Mouse (Mus musculus): Measurements from ENCODE around the gene Cyp2j9. TPM values are rescaled to one million over a fixed set of nuclear protein-coding genes. Genes with fewer than 3 reads are reported as not detected.
"Not testable (repeated sequence)": the region's sequence is repeated elsewhere in the genome, so short reads cannot be mapped to it uniquely, and the experiment has no call there.

The Cyp2j9 gene
- 0.68 and 0.86 TPM in 2 replicates for polyA plus RNA-seq (2014; fragmentation: Nextera tagmentation; extraction: Ambion mirVana)

DNA sequence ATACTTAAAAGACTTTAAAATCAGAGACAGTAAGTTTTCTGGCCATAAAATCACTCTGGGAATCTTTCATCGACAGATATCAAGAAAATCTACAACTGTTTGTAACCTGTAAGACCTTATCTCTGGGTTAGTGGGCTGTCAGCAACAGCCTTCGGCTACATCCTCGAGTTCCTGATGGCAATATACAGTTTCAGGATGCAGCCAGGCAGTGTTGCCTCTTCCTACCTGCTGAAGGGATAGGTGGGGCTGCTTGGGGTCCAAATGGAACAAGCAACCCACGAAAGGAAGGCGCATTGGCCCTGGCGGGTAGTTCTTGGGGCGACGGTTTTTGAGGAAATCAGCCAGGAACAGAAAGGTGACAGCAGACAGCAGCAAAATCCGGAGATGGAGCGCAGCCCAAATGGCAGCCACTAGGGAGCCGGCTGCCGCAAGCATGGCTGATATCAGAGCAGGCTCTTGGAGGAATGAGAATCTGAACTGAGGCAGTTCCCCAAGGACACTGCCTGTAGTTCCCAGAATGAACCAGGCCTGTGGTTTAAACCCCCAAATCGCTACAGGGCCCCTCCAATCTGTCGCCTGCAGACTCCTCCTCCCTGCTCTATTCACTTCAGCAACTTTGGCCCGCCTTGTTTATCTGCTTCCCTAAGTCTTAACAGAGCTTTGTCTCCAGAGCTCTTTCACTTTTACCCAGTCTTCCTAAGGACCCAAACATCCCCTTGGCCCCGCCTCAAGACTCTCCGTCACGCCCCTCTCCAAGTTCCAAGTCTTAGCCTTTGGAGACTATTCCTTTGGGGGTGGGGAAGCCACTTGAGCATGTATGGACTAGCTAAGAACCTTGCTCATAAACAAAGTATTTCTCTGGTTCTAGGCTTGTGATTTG is at the start of gene Cyp2j9:
Gene Cyp2j9 (minus strand): TSS at position 668 of the 880 bp plus-strand sequence.
- 12% methylated on average over 18 of the region's 18 CpGs for WGBS
- H3K4me1 ChIP-seq (replicated peaks; ENCODE audit: control insufficient read depth, insufficient read depth, low read length), result no peaks in the 10 kb centered on the region
- ATAC-seq (ENCODE audit: low FRiP score) (peak; percentile 79), DNase-seq (ENCODE audit: low spot score) (peak; percentile 58)
- no peaks in the 10 kb centered on the region for H3K36me3 ChIP-seq (ENCODE audit: control insufficient read depth, insufficient read depth, low read length)
- no peaks in the 10 kb centered on the region for H3K27me3 ChIP-seq (ENCODE audit: control insufficient read depth, insufficient read depth, low read length)
- H3K27ac ChIP-seq (ENCODE audit: low read depth, low read length), result no peak within 1 kb of the TSS
- H3K4me3 ChIP-seq (ENCODE audit: low read depth, low read length), result 0 out of 2 replicates have a peak within 1 kb of the TSS, but pooled peaks have one; percentile 10
- 0 out of 2 replicates have a peak within 1 kb of the TSS, but pooled peaks have one; percentile 8 for H3K9ac ChIP-seq (ENCODE audit: low read depth, low read length)
- H3K4me2 ChIP-seq (replicated peaks; ENCODE audit: low read depth, low read length), result peak within 1 kb of the TSS; percentile 40
- no peaks in the 10 kb centered on the region for H3K9me3 ChIP-seq (ENCODE audit: control insufficient read depth, low read length)

DNA sequence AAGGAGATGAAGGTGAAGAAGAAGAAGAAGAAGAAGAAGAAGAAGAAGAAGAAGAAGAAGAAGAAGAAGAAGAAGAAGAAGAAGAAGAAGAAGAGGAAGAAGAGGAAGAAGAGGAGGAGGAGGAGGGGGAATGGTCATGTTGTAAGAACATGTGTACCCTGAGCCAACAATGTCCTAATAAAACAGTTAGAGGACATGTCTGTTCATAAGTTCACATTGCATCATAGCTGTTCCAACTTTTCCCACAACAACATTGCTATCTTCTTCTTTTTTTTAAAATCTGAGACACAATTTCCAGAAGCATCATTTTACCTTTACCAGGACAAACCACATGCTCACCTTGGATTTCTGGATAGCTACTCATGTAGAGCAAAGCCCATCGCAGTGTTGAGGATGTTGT is 44.1 kb upstream of the Cyp2j9 start:
- ATAC-seq (ENCODE audit: low FRiP score) (no peak), DNase-seq (ENCODE audit: low spot score) (no peak)
- Histone ChIP-seq H3K27me3 (ENCODE audit: control insufficient read depth, insufficient read depth, low read length) (no peaks in the 10 kb centered on the region), H3K4me2 (replicated peaks; ENCODE audit: low read depth, low read length) (no peak overlapping the region), H3K9me3 (ENCODE audit: control insufficient read depth, low read length) (no peaks in the 10 kb centered on the region), H3K9ac (ENCODE audit: low read depth, low read length) (no peak overlapping the region), H3K4me1 (replicated peaks; ENCODE audit: control insufficient read depth, insufficient read depth, low read length) (no peaks in the 10 kb centered on the region), H3K27ac (ENCODE audit: low read depth, low read length) (no peak overlapping the region), H3K4me3 (ENCODE audit: low read depth, low read length) (no peak overlapping the region), H3K36me3 (ENCODE audit: control insufficient read depth, insufficient read depth, low read length) (no peaks in the 10 kb centered on the region)
- 83% methylated on average over 1 of the region's 1 CpGs for WGBS

DNA sequence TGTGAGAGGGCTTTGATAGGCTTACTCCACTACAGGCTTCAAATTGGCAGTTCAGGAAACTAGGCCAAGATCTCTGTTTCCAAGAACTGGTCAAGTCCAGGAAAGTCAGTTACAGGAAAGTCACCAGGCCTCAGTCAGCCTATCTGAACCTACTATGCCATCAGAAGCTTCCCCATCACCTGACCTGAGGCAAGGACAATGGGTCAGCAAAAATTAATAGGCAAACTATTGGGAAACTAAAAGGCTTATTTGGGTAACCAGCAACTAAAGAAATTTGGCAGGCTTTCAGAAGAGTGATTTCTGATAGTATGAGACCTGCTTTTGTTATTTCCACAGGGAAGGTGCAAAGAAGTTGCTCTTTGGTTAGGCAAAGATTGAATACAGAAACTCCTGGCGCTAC is 31.1 kb upstream of the Cyp2j9 start:
- no peak for DNase-seq (ENCODE audit: low spot score)
- no peaks in the 10 kb centered on the region for H3K4me1 ChIP-seq (replicated peaks; ENCODE audit: control insufficient read depth, insufficient read depth, low read length)
- H3K36me3 ChIP-seq (ENCODE audit: control insufficient read depth, insufficient read depth, low read length), result no peaks in the 10 kb centered on the region
- H3K4me2 ChIP-seq (replicated peaks; ENCODE audit: low read depth, low read length), result no peak overlapping the region
- H3K9ac ChIP-seq (ENCODE audit: low read depth, low read length), result no peak overlapping the region
- no peak overlapping the region for H3K4me3 ChIP-seq (ENCODE audit: low read depth, low read length)
- WGBS, result 86% methylated on average over 1 of the region's 1 CpGs
- H3K9me3 ChIP-seq (ENCODE audit: control insufficient read depth, low read length), result no peaks in the 10 kb centered on the region
- no peaks in the 10 kb centered on the region for H3K27me3 ChIP-seq (ENCODE audit: control insufficient read depth, insufficient read depth, low read length)
- H3K27ac ChIP-seq (ENCODE audit: low read depth, low read length), result no peak overlapping the region
- no peak for ATAC-seq (ENCODE audit: low FRiP score)

DNA sequence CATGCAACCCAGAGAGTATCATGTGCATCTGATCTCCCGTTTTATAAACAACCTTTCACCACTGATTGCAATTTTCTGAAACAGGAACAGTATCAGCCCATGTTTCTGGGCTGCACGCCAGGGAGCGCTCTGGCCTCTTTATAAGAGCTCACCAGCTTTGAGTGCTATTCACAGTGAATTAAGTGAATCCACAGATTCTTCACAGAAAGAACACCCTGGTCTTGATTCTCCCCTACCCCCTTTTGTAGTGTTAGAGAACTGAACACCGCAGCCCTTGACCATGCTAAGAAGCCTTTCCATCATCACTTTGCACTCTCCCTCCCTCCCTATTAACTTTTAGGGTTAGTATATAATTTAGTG is 393 bp upstream of the Cyp2j9 start:
- H3K9me3 ChIP-seq (ENCODE audit: control insufficient read depth, low read length), result no peaks in the 10 kb centered on the region
- H3K27me3 ChIP-seq (ENCODE audit: control insufficient read depth, insufficient read depth, low read length), result no peaks in the 10 kb centered on the region
- H3K27ac ChIP-seq (ENCODE audit: low read depth, low read length), result no peak overlapping the region
- no peak overlapping the region for H3K4me3 ChIP-seq (ENCODE audit: low read depth, low read length)
- peak overlapping the region; percentile 40 for H3K4me2 ChIP-seq (replicated peaks; ENCODE audit: low read depth, low read length)
- no peaks in the 10 kb centered on the region for H3K4me1 ChIP-seq (replicated peaks; ENCODE audit: control insufficient read depth, insufficient read depth, low read length)
- H3K9ac ChIP-seq (ENCODE audit: low read depth, low read length), result no peak overlapping the region
- no peaks in the 10 kb centered on the region for H3K36me3 ChIP-seq (ENCODE audit: control insufficient read depth, insufficient read depth, low read length)
- DNase-seq (ENCODE audit: low spot score), result no peak
- 48% methylated on average over 4 of the region's 4 CpGs for WGBS
- peak; percentile 38 for ATAC-seq (ENCODE audit: low FRiP score)

DNA sequence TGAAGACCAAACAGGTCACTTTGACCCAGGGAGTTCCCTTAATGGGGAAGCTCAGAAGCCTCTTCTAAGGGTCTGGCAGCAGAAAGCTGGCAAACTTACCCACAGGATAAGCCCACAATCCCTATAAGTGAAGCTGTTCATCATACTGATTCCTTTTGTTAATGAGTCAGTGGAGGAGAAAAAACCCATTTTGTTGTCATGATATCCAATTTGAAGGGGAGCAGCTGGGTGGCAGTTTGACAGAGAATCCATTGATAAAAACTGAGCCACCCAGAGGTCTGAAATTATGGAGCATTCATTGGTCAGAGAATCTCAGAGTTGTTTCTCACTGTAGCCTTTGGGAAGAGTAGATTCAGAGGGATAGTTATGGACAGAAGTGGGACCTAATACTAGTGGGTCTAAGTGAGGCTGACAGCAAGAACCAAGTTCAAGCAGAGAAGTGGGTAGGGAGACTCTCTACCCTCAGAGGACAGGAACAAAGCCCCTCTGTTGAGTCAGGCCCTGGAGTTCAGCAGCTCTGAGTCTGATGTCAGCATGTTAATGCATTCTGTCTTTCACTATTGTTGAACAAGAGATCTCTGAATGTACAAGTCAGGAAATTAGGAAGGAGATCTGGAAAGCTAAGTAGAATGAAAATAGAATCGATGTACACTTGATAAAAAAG is 9.8 kb downstream of the Cyp2j9 start:
- 68% methylated on average over 1 of the region's 1 CpGs for WGBS
- no peaks in the 10 kb centered on the region for H3K4me1 ChIP-seq (replicated peaks; ENCODE audit: control insufficient read depth, insufficient read depth, low read length)
- DNase-seq (ENCODE audit: low spot score) (peak; percentile 2), ATAC-seq (ENCODE audit: low FRiP score) (peak; percentile 67)
- no peaks in the 10 kb centered on the region for H3K36me3 ChIP-seq (ENCODE audit: control insufficient read depth, insufficient read depth, low read length)
- no peaks in the 10 kb centered on the region for H3K27me3 ChIP-seq (ENCODE audit: control insufficient read depth, insufficient read depth, low read length)
- H3K4me3 ChIP-seq (ENCODE audit: low read depth, low read length), result no peak overlapping the region
- no peaks in the 10 kb centered on the region for H3K9me3 ChIP-seq (ENCODE audit: control insufficient read depth, low read length)
- no peak overlapping the region; the same call in 1 of the 2 replicates for H3K27ac ChIP-seq (ENCODE audit: low read depth, low read length)
- no peak overlapping the region for H3K4me2 ChIP-seq (replicated peaks; ENCODE audit: low read depth, low read length)
- no peak overlapping the region for H3K9ac ChIP-seq (ENCODE audit: low read depth, low read length)

- ATAC-seq (ENCODE audit: low FRiP score); H3K9ac ChIP-seq (ENCODE audit: low read depth, low read length); H3K27ac ChIP-seq (ENCODE audit: low read depth, low read length); H3K4me3 ChIP-seq (ENCODE audit: low read depth, low read length); H3K27me3 ChIP-seq (ENCODE audit: control insufficient read depth, insufficient read depth, low read length); H3K36me3 ChIP-seq (ENCODE audit: control insufficient read depth, insufficient read depth, low read length); DNase-seq (ENCODE audit: low spot score); H3K4me2 ChIP-seq (replicated peaks; ENCODE audit: low read depth, low read length); H3K4me1 ChIP-seq (replicated peaks; ENCODE audit: control insufficient read depth, insufficient read depth, low read length); H3K9me3 ChIP-seq (ENCODE audit: control insufficient read depth, low read length): not testable (repeated sequence)
- 62% methylated on average over 6 of the region's 6 CpGs for WGBS
Observed at GRCm38 (mm10) chr4:96580351-96580750, 11.0 kb downstream of the Cyp2j9 start.

DNA sequence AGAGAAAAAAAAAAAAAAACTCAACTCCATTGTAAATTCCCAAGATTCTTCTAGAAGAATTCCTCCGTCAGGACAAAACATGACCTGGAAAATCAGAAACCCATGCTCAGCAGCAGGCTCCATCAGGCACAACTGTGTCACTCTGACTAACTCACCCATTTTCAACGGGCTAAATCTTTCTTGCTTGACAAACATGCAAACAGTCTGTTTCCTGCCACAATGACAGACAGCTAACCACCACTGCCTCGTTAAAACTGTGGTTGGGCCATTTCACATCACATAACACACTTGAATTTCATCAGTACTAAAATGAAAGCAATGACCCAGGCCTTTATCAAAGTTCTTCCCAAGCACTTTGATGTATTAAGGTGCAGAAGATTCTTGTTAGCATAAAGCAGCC is 21.9 kb downstream of the Cyp2j9 start:
- Histone ChIP-seq H3K27ac (ENCODE audit: low read depth, low read length) (no peak overlapping the region), H3K4me2 (replicated peaks; ENCODE audit: low read depth, low read length) (no peak overlapping the region), H3K9me3 (ENCODE audit: control insufficient read depth, low read length) (no peaks in the 10 kb centered on the region), H3K27me3 (ENCODE audit: control insufficient read depth, insufficient read depth, low read length) (no peaks in the 10 kb centered on the region), H3K4me3 (ENCODE audit: low read depth, low read length) (no peak overlapping the region), H3K36me3 (ENCODE audit: control insufficient read depth, insufficient read depth, low read length) (no peaks in the 10 kb centered on the region), H3K4me1 (replicated peaks; ENCODE audit: control insufficient read depth, insufficient read depth, low read length) (no peaks in the 10 kb centered on the region), H3K9ac (ENCODE audit: low read depth, low read length) (no peak overlapping the region)
- ATAC-seq (ENCODE audit: low FRiP score) (no peak), DNase-seq (ENCODE audit: low spot score) (no peak)
- 68% methylated on average over 3 of the region's 3 CpGs for WGBS

DNA sequence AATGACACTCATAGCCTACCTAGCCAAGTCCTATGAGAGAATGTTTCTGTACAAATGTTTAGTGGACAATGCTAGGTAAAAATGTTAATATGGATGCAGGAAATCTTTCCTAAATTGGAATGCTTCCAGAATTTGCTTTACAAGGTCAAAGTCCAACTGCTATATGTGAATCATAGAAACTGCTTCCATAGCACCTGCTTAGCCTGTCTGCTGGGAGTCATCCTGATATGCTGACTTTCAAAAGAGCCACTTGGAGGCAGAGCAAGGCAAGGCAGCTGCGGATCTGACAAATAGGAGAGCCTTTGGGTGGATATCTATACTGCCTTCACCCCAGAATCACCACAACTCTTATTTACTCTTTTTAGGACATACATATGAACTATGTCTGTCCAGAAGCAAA is 23.4 kb downstream of the Cyp2j9 start:
- ATAC-seq (ENCODE audit: low FRiP score) (no peak), DNase-seq (ENCODE audit: low spot score) (no peak)
- H3K27me3 ChIP-seq (ENCODE audit: control insufficient read depth, insufficient read depth, low read length), result no peaks in the 10 kb centered on the region
- H3K4me1 ChIP-seq (replicated peaks; ENCODE audit: control insufficient read depth, insufficient read depth, low read length), result no peaks in the 10 kb centered on the region
- H3K36me3 ChIP-seq (ENCODE audit: control insufficient read depth, insufficient read depth, low read length), result no peaks in the 10 kb centered on the region
- 82% methylated on average over 1 of the region's 1 CpGs for WGBS
- no peak overlapping the region for H3K9ac ChIP-seq (ENCODE audit: low read depth, low read length)
- H3K27ac ChIP-seq (ENCODE audit: low read depth, low read length), result no peak overlapping the region
- H3K4me3 ChIP-seq (ENCODE audit: low read depth, low read length), result no peak overlapping the region
- no peak overlapping the region for H3K4me2 ChIP-seq (replicated peaks; ENCODE audit: low read depth, low read length)
- H3K9me3 ChIP-seq (ENCODE audit: control insufficient read depth, low read length), result no peaks in the 10 kb centered on the region

GRCm38 (mm10) chr4:96565808-96566207 is 25.6 kb downstream of the Cyp2j9 start:
- Histone ChIP-seq H3K4me2 (replicated peaks; ENCODE audit: low read depth, low read length) (no peak overlapping the region), H3K27ac (ENCODE audit: low read depth, low read length) (no peak overlapping the region), H3K4me1 (replicated peaks; ENCODE audit: control insufficient read depth, insufficient read depth, low read length) (no peaks in the 10 kb centered on the region), H3K4me3 (ENCODE audit: low read depth, low read length) (no peak overlapping the region), H3K9ac (ENCODE audit: low read depth, low read length) (no peak overlapping the region), H3K27me3 (ENCODE audit: control insufficient read depth, insufficient read depth, low read length) (no peaks in the 10 kb centered on the region), H3K36me3 (ENCODE audit: control insufficient read depth, insufficient read depth, low read length) (no peaks in the 10 kb centered on the region), H3K9me3 (ENCODE audit: control insufficient read depth, low read length) (no peaks in the 10 kb centered on the region)
- ATAC-seq (ENCODE audit: low FRiP score) (no peak), DNase-seq (ENCODE audit: low spot score) (no peak)

Measured in hindbrain, embryonic 11.5 days (tissue).